Mouse (Mus musculus): Measurements from ENCODE around the gene Dpm3.

GRCm38 (mm10) chr3:89292303-89292702 lies 33.1 kb downstream of the Dpm3 start:
- no peak for TF ChIP-seq CTCF (IDR thresholded peaks at IDR 0.05; ENCODE audit: extremely low read depth, insufficient read depth, low read length)
- no peak for TF ChIP-seq POLR2A (IDR thresholded peaks at IDR 0.05; ENCODE audit: extremely low read depth, insufficient read depth, low read length)
